Mouse (Mus musculus): ENCODE measurements around the gene Gemin4.

GRCm38 (mm10) chr11:76196275-76196976 lies 21.0 kb downstream of the Gemin4 start:
- TF ChIP-seq MAFK (IDR thresholded peaks at IDR 0.05; ENCODE audit: insufficient read depth, low read depth, low read length) (no peak), CHD2 (IDR thresholded peaks at IDR 0.05; ENCODE audit: low read depth, low read length) (no peak)
